Mouse (Mus musculus): Measurements from ENCODE around the gene Dapk2.

GRCm38 (mm10) chr9:66274657-66275056, 116.6 kb downstream of the Dapk2 start:
- no peak for TF ChIP-seq CTCF (IDR thresholded peaks at IDR 0.05; ENCODE audit: insufficient read depth, low read depth, low read length)
- TF ChIP-seq POLR2A (IDR thresholded peaks at IDR 0.05; ENCODE audit: insufficient read depth, low read depth, low read length): no peak

Data from olfactory bulb, adult 2 months (tissue).